Mouse (Mus musculus) kidney, postnatal 0 days (tissue): ENCODE measurements around the gene Prkn. TPM values are rescaled to one million over a fixed set of nuclear protein-coding genes. Genes with fewer than 3 reads are reported as not detected.

Experiments used
- ATAC-seq: fragments of 200-750 bp; cut with Nextera tagmentation; replicated peaks from 2 replicates; pipeline ENCODE4 v1.8.0; 2017; ENCODE audit warnings: low read depth, moderate number of reproducible peaks, moderate TSS enrichment, moderate library complexity; ENCODE audit not compliant: low FRiP score
- DNase-seq: peaks from one replicate; pipeline ENCODE4 v3.0.0-alpha.2; 2016; ENCODE audit warnings: low spot score
- H3K27ac ChIP-seq: fragments of 300-500 bp; sonication (generic); 2 replicates; pipeline ENCODE4 v1.5.1; 2014; ENCODE audit warnings: mild to moderate bottlenecking
- H3K27me3 ChIP-seq: fragments of 300-500 bp; sonication (generic); 2 replicates; pipeline ENCODE4 v1.6.1; 2014; ENCODE audit warnings: low read length, mixed read lengths; ENCODE audit not compliant: insufficient read depth
- H3K36me3 ChIP-seq: fragments of 300-500 bp; sonication (generic); 2 replicates; pipeline ENCODE4 v1.6.1; 2014; ENCODE audit warnings: low read length, mixed read lengths; ENCODE audit not compliant: insufficient read depth
- H3K4me1 ChIP-seq: fragments of 300-500 bp; sonication (generic); replicated peaks from 2 replicates; pipeline ENCODE4 v1.6.1; 2014; ENCODE audit warnings: antibody characterized with exemption, low read length, mixed read lengths; ENCODE audit not compliant: insufficient read depth
- H3K4me2 ChIP-seq: fragments of 300-500 bp; sonication (generic); 2 replicates; pipeline ENCODE4 v1.6.1; 2014; ENCODE audit warnings: mild to moderate bottlenecking, low read length, moderate library complexity, mixed read lengths
- H3K4me3 ChIP-seq: fragments of 300-500 bp; sonication (generic); replicated peaks from 2 replicates; pipeline ENCODE4 v1.5.1; 2014; ENCODE audit warnings: low read depth, low read length
- H3K9ac ChIP-seq: fragments of 300-500 bp; sonication (generic); 2 replicates; pipeline ENCODE4 v1.6.1; 2014; ENCODE audit warnings: low read depth, low read length
- H3K9me3 ChIP-seq: fragments of 300-500 bp; sonication (generic); replicated peaks from 2 replicates; pipeline ENCODE4 v1.6.1; 2016; ENCODE audit warnings: low read length, inconsistent platforms, mixed read lengths
- CTCF ChIP-seq: IDR thresholded peaks from 2 replicates; pipeline ENCODE4 v1.5.1; 2016; ENCODE audit warnings: antibody characterized with exemption, low read depth, mild to moderate bottlenecking, moderate library complexity
- WGBS: fragments of 180-500 bp; shearing (Covaris S2); extraction: QIAGEN DNeasy Blood & Tissue Kit; methylation state at CpG from one replicate; pipeline ENCODE4 v1.1.7; 2014; 5-methylcytosine and 5-hydroxymethylcytosine counted together
- polyA plus RNA-seq: library from polyadenylated mRNA; unstranded; fragments of >200 nt; fragmentation: Nextera tagmentation; extraction: Ambion mirVana; gene quantifications from 2 replicates; pipeline ENCODE4 v1.2.1, GENCODE M21; 2015

Prkn gene
- polyA plus RNA-seq, 1 experiment from 2014 or later, result 3.6 TPM

DNA sequence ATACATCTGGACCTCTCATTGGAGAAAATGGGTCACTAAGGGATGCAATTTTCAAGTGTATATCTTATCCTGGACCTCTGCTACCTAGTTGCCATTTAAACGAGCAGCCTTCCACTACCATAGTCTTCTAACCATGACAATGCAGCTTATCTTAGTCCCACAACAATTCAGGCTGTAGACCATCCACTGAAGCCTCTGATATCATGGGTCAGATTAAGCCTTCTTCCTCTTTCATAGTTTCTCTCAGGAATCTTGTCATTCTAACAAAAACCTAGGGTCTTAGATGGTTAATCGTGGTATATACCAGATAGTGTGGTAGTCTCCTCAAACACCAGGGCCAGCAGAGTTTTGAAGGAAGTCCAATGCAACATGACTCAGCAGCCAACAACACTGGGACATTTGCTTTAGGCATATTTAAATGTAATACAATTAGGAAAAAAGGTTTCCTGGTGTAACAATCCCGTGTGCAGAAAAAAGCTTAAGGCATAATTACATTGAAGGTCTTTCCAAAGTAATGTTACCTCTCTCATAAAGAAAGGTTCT lies 61.6 kb downstream of the Prkn start:
- H3K27me3 ChIP-seq, result no peaks in the 10 kb centered on the region
- H3K36me3 ChIP-seq, result no peaks in the 10 kb centered on the region
- ATAC-seq, result no peak

DNA sequence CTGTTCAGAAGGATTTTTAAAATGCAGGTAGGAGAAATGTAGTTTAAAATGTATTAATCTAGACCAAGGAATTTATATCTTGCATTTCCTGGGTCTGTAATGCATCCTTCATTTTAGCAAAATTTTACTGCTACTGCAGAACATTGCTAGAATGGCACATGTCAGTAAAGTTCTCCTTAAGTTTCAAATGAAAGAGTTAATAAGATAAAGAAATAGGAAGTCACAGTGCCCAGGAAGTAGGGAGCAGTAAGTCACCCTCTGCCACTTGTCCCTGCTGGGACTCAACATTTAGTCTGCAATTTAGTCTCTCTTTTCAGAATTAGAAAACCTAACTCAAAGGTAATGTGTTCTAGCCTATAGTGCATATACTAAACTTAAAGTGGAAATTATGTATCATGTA lies 96.5 kb downstream of the Prkn start:
- H3K4me1 ChIP-seq, result no peaks in the 10 kb centered on the region
- no peak for TF ChIP-seq CTCF
- no peak for ATAC-seq

More for the DNA sequence above, 61.6 kb downstream of the Prkn start:
- DNase-seq, result no peak
- no peaks in the 10 kb centered on the region for H3K9me3 ChIP-seq
- H3K4me2 ChIP-seq, result no peak overlapping the region
- H3K27ac ChIP-seq, result no peak overlapping the region
- no peak overlapping the region for H3K9ac ChIP-seq
- 81% methylated on average over 3 of the region's 3 CpGs for WGBS
- no peak overlapping the region for H3K4me3 ChIP-seq
- H3K4me1 ChIP-seq, result no peaks in the 10 kb centered on the region
- no peak for TF ChIP-seq CTCF

DNA sequence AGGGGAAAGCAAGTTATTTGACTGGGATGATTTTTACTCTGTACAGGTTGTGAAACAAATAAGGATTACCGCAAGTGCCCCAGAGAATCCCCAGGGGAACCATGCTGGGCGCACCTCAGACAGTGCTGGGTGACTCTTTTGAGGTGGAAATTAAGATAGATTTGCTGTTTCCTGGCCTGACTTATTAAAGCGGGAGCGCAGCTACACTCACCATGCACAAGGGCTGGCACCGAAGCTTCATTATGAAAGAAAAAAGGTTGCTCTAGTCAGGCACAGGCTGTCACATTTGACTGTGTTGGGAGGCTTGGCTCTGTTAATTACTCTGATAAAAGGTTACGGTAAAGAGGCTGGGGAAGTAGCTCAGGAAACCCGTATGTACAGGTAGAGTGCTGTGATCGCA lies 97.7 kb downstream of the Prkn start:
- H3K9me3 ChIP-seq, result no peaks in the 10 kb centered on the region
- no peak overlapping the region for H3K9ac ChIP-seq
- H3K4me3 ChIP-seq, result no peak overlapping the region
- no peaks in the 10 kb centered on the region for H3K36me3 ChIP-seq
- no peak for ATAC-seq
- TF ChIP-seq CTCF, result no peak
- no peak overlapping the region for H3K27ac ChIP-seq
- H3K4me2 ChIP-seq, result no peak overlapping the region
- no peak for DNase-seq
- H3K27me3 ChIP-seq, result no peaks in the 10 kb centered on the region
- WGBS, result 51% methylated on average over 8 of the region's 8 CpGs
- no peaks in the 10 kb centered on the region for H3K4me1 ChIP-seq

More for the DNA sequence above, 96.5 kb downstream of the Prkn start:
- no peak overlapping the region for H3K4me3 ChIP-seq
- H3K4me2 ChIP-seq, result no peak overlapping the region
- no peak for DNase-seq
- no peaks in the 10 kb centered on the region for H3K27me3 ChIP-seq
- no peaks in the 10 kb centered on the region for H3K9me3 ChIP-seq
- no peak overlapping the region for H3K27ac ChIP-seq
- no peaks in the 10 kb centered on the region for H3K36me3 ChIP-seq
- no peak overlapping the region for H3K9ac ChIP-seq

DNA sequence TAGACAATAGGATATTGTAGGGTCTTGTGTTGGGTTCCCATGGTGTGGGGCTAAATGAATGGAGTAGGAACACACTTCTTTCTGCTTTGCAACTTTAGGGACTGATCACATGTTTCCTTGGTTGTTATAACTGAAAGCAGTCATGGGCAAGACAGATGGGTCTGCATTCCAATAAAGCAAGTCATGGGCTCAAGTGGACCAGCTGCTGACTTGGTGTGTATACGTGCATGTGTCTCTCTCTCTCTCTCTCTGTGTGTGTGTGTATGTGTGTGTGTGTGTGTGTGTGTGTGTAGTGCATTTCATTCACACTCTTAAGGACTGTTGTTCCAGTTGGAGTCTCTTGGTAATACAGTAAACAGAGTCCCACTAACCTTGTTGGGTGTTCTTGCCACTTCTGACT lies 98.6 kb downstream of the Prkn start:
- H3K27me3 ChIP-seq, result no peaks in the 10 kb centered on the region
- DNase-seq (no peak), ATAC-seq (no peak)
- TF ChIP-seq CTCF, result no peak
- no peak overlapping the region for H3K4me3 ChIP-seq
- no peak overlapping the region for H3K4me2 ChIP-seq
- H3K9me3 ChIP-seq, result no peaks in the 10 kb centered on the region
- 72% methylated on average over 1 of the region's 1 CpGs for WGBS
- H3K27ac ChIP-seq, result no peak overlapping the region
- H3K36me3 ChIP-seq, result no peaks in the 10 kb centered on the region
- no peak overlapping the region for H3K9ac ChIP-seq
- H3K4me1 ChIP-seq, result no peaks in the 10 kb centered on the region

DNA sequence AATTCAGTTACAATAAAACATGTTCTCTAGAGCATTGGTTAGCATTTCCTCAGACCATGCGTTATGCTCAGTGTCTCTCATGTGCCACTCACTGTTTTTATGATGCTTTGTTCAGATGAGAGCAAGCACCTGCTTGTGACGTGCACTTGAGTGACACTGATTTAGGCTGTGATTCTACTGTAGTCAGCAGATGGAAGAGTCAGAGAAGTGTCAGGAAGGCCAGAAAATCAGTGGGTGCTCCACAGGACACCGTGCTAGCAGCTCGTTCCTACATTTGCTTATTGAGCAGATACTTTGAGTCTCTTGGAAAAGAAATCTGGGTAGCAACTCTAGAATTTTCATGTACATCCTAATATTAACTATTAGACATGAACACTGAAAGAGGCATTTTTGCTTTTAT lies 106.4 kb downstream of the Prkn start:
- TF ChIP-seq CTCF, result no peak
- no peak overlapping the region for H3K4me2 ChIP-seq
- H3K4me3 ChIP-seq, result no peak overlapping the region
- no peaks in the 10 kb centered on the region for H3K9me3 ChIP-seq
- H3K36me3 ChIP-seq, result no peaks in the 10 kb centered on the region
- DNase-seq, result no peak
- ATAC-seq, result no peak
- H3K9ac ChIP-seq, result no peak overlapping the region
- H3K27me3 ChIP-seq, result no peaks in the 10 kb centered on the region
- H3K4me1 ChIP-seq, result no peaks in the 10 kb centered on the region
- WGBS, result 80% methylated on average over 4 of the region's 4 CpGs
- H3K27ac ChIP-seq, result no peak overlapping the region

DNA sequence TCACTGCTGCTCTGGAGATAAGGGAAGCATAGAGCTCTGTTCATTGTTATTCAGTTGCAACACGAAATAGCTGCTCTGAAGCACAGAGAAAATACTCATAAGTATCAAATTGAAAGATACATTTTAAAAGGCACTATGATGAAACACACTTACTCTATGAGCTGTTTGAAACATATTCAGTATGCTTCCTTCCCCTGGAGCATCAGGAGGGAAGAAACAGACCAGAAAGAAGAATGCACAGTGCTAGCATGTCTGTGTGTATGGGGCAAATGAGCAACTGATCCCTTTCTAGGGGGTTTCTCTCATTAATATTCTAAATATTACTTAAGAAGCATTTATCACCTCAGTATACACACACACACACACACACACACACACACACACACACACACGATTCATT lies 107.4 kb downstream of the Prkn start:
- no peak overlapping the region for H3K27ac ChIP-seq
- no peak overlapping the region for H3K4me3 ChIP-seq
- no peaks in the 10 kb centered on the region for H3K9me3 ChIP-seq
- DNase-seq (no peak), ATAC-seq (no peak)
- WGBS, result 89% methylated on average over 2 of the region's 2 CpGs
- no peaks in the 10 kb centered on the region for H3K27me3 ChIP-seq
- H3K4me1 ChIP-seq, result no peaks in the 10 kb centered on the region
- H3K36me3 ChIP-seq, result no peaks in the 10 kb centered on the region
- H3K9ac ChIP-seq, result no peak overlapping the region
- no peak overlapping the region for H3K4me2 ChIP-seq
- TF ChIP-seq CTCF, result no peak
